Mouse (Mus musculus): ENCODE measurements around the gene Arntl. TPM values are rescaled to one million over a fixed set of nuclear protein-coding genes. Genes with fewer than 3 reads are reported as not detected.

Gene Arntl
- polyA plus RNA-seq, 1 experiment from 2014 or later = 44.4 TPM

DNA sequence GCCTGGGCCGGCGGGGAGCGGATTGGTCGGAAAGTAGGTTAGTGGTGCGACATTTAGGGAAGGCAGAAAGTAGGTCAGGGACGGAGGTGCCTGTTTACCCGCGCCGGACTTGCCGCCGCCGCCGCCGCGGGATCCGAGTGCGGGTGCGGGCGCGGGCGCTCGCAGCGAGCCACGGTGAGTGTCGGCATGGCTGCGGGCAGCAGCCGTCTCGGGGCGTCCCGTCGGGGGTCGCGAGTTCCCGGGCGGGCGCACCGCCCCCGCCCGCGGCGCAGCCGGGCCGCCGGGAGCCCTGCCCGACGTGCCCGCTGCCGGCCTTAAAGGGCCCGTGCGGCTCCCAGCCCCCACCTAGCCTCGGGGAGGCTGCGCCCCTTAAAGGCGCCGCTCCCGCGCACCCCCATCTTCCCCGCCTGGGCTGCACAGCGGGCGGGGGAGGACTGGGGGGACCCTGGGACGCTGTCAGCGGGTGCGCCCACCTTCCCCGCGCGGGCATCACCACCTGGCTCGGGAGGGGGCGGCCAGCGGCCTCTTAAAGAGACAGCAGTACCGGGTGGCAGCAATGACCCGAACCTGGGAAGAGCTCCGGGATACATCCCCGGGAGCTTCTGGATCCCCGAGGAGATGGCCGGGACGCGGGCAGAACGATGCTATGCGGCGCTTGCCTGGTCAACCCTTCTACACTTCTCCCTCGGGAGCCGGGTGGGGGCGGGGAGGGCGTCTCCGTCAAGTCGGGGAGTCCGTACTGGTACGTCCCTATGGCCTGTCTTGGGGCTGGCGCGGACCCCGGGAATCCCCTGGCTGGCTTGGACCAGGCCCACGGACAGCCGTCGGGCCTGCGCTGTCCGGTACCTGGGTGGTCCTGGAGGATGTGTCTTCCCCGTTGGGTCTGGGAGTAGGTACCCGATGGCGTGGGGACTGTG lies 464 bp downstream of the Arntl start:
- DNase-seq (ENCODE audit: low spot score) = no peak

DNA sequence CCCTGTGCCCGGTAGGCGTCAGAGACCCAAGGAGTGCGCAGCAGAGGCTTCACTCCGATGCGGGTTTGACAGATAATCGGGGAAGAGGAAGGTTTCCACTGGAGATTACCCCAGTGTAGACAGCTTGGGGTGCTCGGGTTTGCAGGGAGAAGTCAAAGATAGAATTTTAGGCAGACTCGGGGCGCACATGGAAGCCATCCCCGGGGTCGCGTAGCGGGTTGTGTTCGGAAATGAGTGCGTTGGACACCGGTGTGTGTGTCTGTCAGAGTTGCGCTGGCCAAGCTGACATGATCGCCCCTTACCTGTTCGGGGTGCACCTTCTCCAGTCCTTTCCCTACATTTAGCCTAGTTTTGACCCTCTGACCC lies 1.1 kb downstream of the Arntl start:
- peak; percentile 26 for DNase-seq (ENCODE audit: low spot score)

- peak; percentile 54 for DNase-seq (ENCODE audit: low spot score)
These were observed 3.2 kb downstream of the Arntl start for GRCm38 (mm10) chr7:113210441-113210840.

GRCm38 (mm10) chr7:113214245-113215169 lies 7.2 kb downstream of the Arntl start:
- DNase-seq (ENCODE audit: low spot score) = no peak

- no peak for DNase-seq (ENCODE audit: low spot score)
These were observed 8.9 kb downstream of the Arntl start for GRCm38 (mm10) chr7:113216152-113216551.

DNA sequence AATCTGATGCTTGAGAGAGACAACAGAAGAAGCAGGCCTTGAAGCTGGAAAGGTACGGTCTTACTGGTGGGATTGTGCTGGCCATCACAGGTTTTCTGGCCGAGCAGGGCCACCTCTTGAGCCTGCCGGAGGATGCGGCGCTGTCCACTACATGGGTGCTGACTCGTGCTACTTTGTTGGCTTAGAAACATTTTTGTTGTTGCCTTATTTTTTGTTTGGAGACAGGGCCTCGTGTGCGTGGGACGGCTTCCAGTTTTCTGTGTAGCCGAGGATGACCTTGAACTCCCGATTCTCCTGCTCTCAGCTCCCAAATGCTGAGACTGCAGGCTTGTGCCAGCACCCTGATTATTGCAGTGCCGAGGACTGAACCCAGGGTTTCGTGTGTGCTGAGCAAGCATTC lies 12.2 kb downstream of the Arntl start:
- no peak for DNase-seq (ENCODE audit: low spot score)

GRCm38 (mm10) chr7:113219864-113220263 lies 12.6 kb downstream of the Arntl start:
- no peak for DNase-seq (ENCODE audit: low spot score)

- DNase-seq (ENCODE audit: low spot score) = no peak
These were observed 13.5 kb downstream of the Arntl start for GRCm38 (mm10) chr7:113220691-113221238.

DNA sequence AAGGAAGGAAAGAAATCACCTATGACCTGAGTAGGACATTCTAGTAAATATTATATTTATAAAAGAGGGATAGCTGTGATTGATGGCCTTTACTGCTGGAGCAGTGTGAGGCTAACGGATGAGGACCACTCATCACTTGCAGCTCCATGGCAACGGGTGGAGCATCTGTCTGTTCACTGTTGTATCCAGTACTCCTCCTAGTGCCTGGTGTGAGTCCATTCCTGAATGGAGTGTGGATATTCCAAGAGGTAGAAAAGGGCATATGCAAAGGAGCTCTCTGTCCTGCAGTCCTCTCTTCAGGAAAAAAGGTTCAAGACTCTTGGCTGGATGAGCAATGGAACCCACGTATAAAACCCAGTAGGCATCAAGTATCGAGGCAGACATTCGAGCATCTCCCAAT lies 15.6 kb downstream of the Arntl start:
- no peak for DNase-seq (ENCODE audit: low spot score)

DNA sequence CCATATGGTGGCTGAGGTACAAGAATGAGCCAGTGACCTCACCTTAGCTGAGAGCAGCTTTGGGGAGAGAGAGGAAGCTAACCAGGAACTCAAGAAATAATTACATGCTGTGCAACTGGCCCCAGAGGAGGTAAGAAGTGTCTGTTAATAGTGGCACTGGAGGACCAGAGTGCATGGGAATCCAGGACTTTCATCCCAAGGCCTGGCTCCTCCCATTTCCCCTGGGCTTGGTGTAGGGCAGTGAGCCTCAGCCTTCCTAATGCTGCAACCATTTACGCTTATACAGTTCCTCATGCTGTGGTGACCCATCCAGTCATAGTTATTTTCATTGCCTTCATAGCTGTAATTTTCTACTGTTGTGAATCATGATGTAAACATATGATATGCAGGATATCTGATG lies 17.4 kb downstream of the Arntl start:
- no peak for DNase-seq (ENCODE audit: low spot score)

DNA sequence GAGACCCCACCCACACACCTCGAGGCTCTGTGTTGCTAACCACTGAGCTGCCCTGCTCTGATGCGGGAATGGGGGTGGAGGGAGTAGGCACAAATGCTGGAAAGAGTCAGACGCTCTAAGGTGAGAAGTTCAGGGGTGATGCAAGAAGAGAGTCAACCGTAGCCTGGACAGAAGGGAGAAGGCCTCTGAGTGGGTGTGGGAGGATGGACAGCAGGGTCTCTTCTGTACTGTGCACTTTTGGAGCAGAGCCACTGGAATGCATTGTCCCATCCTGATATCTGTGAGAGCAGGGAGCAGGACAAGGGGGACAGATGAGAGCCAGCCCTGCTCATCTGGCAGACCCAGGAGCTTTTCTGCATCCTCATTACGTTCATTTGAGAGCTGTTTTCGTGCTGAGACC lies 21.2 kb downstream of the Arntl start:
- DNase-seq (ENCODE audit: low spot score) = no peak

GRCm38 (mm10) chr7:113236135-113236534 lies 28.9 kb downstream of the Arntl start:
- DNase-seq (ENCODE audit: low spot score) = no peak

DNA sequence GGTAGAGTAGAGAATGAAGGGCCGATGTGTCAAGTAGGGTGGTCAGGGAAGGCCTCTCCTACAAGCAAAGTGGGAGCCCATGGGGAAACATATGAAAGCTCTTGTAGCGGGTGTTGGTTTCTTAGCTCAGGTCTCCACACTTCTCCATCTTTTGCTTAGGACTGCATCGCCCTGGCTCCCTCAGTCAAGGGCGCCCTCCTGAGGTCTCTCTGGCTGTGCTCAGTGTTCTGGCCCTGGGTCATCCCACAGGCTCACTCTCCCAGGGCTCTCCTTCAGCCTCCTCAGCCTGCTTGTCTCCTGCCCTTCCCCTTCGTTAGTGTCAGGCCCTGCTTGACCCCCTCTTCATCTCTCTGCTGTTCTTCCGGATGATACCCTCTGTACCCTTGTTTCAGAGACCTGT lies 31.1 kb downstream of the Arntl start:
- no peak for DNase-seq (ENCODE audit: low spot score)

DNA sequence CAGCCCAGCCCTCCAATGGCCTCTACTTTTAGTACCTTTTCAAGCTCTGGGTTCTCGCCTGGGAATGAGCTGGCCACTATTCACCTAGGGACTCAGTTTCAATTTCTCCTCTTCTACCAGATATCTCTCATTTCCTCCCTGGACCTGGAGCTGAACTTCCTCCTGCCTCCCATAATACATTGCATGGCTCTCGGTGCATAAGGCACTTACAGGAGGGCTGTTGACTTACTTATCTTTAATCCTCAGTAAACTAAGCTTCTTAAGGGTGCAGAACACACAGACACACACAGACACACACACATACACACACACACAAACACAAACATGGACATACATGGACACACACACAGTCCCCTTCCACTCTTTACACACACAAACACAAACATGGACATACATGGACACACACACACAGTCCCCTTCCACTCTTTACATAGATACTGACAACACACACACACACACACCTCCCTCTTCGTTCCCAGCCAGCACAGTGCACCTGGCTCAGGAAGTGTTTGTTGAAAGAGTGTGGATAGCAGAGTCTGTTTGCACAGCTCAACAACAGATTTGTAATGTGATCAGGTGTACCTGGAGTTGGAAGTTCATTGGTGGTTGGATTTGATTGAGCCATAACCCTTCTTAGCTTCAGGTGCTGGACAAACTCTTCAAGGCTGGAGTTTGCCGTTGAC lies 32.3 kb downstream of the Arntl start:
- DNase-seq (ENCODE audit: low spot score) = no peak

DNA sequence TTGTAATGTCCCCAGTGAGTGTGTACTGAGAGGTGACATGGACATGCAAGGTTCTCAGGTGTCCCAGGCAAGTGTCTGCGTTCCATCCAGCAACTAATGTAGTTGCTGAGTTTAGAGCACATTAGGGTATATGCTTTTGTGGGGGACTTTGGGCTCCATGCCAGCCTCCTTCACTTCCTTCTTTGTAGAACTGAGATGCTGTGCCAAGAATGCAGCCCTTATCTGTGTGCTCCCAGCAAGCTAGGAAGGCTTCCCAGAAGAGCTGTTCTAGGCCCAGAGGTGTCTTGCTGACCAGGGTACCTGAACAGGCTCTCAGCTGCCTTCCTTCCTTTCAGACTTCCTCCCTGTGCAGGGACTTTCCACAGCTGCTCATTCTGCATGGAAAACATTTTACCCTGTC lies 33.2 kb downstream of the Arntl start:
- DNase-seq (ENCODE audit: low spot score) = no peak

- DNase-seq (ENCODE audit: low spot score) = peak; percentile 55
These were observed 34.8 kb downstream of the Arntl start for GRCm38 (mm10) chr7:113241901-113242661.

- DNase-seq (ENCODE audit: low spot score) = no peak
These were observed 35.4 kb downstream of the Arntl start for GRCm38 (mm10) chr7:113242688-113243087.

DNA sequence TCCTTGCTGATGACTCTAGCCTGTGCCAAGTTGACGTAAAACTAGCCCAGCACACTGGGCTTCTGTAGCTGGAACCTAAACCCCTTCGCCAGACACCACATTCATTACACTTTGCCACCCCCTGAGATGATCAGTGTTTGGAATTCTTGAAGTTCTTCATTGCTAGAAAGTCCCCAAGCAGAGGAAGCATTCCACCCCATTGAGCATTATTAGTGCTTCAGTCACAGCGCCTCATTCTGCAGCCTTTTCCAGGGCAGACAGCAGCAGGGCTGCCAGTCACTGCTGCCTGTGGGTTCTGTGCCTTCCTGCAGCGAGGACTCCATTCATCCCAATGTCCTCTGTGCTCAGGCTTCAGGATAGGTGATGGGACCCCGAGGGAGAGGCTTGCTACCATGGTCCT lies 37.9 kb downstream of the Arntl start:
- DNase-seq (ENCODE audit: low spot score) = no peak

DNA sequence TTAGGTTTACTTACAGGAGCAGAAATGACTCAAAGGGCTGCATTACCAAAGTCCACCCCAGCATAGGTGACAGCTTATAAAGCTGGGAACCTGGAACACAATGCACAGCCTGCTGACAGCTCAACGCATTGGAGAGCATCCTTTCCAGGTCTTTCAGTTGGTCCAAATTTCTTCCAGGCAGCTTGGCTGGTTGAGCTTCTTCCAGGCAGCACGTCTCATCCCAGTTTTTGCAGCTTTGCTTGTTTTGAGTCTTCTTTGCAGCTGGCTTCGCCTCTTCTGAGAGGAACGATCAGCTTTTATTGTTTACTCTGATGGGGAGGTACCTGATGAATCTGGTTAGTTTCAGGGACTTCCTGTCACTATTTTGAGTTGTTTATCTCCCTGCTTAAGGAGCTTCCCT lies 39.2 kb downstream of the Arntl start:
- no peak for DNase-seq (ENCODE audit: low spot score)

GRCm38 (mm10) chr7:113247167-113247566 lies 39.9 kb downstream of the Arntl start:
- DNase-seq (ENCODE audit: low spot score) = no peak

Data from thymus, postnatal 0 days (tissue).